Mouse (Mus musculus): Measurements from ENCODE around the gene 4933428G20Rik. TPM values are rescaled to one million over a fixed set of nuclear protein-coding genes. Genes with fewer than 3 reads are reported as not detected.

Gene 4933428G20Rik
- polyA plus RNA-seq, 1 experiment from 2014 or later: 0.12 TPM

DNA sequence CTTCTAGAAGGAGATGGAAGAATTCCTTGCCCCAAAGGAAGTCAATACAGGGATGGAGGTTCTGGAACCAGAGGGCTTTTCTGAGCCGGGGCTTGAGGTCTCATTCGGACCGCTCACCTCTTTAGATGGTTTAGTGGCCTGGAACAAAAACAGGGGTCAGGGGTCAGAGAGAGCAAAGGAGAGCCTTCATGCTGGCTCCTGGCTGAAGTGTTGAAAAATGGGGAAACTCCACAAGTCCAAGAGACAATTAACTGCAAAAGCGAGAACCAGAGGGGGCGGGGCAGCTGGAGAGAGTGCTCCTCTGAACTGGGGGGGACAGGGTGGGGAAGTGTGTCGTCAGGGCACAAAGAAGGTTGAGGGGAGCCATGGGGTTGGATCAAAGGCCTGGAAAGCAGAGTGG is 12.4 kb upstream of the 4933428G20Rik start:
- H3K4me1 ChIP-seq (replicated peaks; ENCODE audit: control insufficient read depth, insufficient read depth, low read length): no peaks in the 10 kb centered on the region; the same call in 1 of the 2 replicates
- H3K27ac ChIP-seq (ENCODE audit: low read depth): no peak overlapping the region
- WGBS: 75% methylated on average over 6 of the region's 6 CpGs

DNA sequence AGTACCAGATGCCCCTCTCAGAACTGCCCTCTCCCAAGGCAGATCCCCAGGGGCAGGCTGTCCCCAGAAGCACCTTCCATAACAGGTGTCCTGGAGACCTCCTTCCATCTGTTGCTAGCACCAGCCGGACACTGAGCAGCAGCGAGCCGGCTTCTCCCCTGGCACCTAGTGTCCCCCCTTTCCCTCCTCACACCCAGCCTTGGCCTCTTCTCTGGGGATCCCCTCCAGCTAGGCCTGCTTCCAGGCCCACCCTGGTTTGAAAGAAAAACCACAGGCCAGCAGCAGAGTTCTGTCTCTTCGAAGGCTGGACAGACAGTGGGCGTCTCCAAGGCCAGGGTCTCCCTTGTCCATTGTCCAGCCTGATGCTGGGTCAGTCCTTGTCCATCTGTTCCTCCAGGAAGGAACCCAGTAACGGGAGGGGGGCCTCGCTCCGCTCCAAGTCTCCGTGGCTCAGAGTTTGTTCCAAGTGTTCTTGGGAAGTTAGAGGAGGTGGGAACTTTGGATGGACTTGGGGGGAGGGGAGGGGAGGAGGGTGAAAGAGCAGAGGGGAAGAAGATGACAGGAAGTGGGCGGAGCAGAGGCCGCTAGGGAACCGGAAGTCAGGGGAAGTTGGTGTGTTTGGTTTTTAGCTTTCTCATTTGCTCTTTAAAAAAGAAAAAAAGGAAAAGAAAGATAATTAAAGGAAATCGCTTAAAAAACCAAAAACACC is 11.7 kb upstream of the 4933428G20Rik start:
- WGBS: 56% methylated on average over 13 of the region's 13 CpGs
- no peak overlapping the region for H3K9ac ChIP-seq (ENCODE audit: low read length)
- no peaks in the 10 kb centered on the region for H3K36me3 ChIP-seq (ENCODE audit: control insufficient read depth, insufficient read depth, low read length)
- H3K4me3 ChIP-seq (ENCODE audit: low read depth, low read length): no peak overlapping the region
- ATAC-seq (replicated peaks; ENCODE audit: low FRiP score, low TSS enrichment, low read depth): no peak
- 0 out of 2 replicates have a peak overlapping the region, but pooled peaks have one; percentile 22 for H3K27ac ChIP-seq (ENCODE audit: low read depth)
- no peaks in the 10 kb centered on the region for H3K9me3 ChIP-seq (ENCODE audit: control insufficient read depth, low read length)
- no peak for DNase-seq (ENCODE audit: low spot score)
- H3K4me1 ChIP-seq (replicated peaks; ENCODE audit: control insufficient read depth, insufficient read depth, low read length): no peaks in the 10 kb centered on the region; the same call in 1 of the 2 replicates
- H3K27me3 ChIP-seq (replicated peaks; ENCODE audit: control insufficient read depth, insufficient read depth, low read length): no peaks in the 10 kb centered on the region; the same call in 1 of the 2 replicates
- 0 out of 2 replicates have a peak overlapping the region, but pooled peaks have one; percentile 11 for H3K4me2 ChIP-seq (ENCODE audit: low read length)

More for the DNA sequence above, 12.4 kb upstream of the 4933428G20Rik start:
- H3K9ac ChIP-seq (ENCODE audit: low read length): no peak overlapping the region
- H3K9me3 ChIP-seq (ENCODE audit: control insufficient read depth, low read length): no peaks in the 10 kb centered on the region
- ATAC-seq (replicated peaks; ENCODE audit: low FRiP score, low TSS enrichment, low read depth) (no peak), DNase-seq (ENCODE audit: low spot score) (no peak)
- no peak overlapping the region for H3K4me3 ChIP-seq (ENCODE audit: low read depth, low read length)
- 0 out of 2 replicates have a peak overlapping the region, but pooled peaks have one; percentile 11 for H3K4me2 ChIP-seq (ENCODE audit: low read length)
- no peaks in the 10 kb centered on the region for H3K36me3 ChIP-seq (ENCODE audit: control insufficient read depth, insufficient read depth, low read length)
- H3K27me3 ChIP-seq (replicated peaks; ENCODE audit: control insufficient read depth, insufficient read depth, low read length): no peaks in the 10 kb centered on the region; the same call in 1 of the 2 replicates

DNA sequence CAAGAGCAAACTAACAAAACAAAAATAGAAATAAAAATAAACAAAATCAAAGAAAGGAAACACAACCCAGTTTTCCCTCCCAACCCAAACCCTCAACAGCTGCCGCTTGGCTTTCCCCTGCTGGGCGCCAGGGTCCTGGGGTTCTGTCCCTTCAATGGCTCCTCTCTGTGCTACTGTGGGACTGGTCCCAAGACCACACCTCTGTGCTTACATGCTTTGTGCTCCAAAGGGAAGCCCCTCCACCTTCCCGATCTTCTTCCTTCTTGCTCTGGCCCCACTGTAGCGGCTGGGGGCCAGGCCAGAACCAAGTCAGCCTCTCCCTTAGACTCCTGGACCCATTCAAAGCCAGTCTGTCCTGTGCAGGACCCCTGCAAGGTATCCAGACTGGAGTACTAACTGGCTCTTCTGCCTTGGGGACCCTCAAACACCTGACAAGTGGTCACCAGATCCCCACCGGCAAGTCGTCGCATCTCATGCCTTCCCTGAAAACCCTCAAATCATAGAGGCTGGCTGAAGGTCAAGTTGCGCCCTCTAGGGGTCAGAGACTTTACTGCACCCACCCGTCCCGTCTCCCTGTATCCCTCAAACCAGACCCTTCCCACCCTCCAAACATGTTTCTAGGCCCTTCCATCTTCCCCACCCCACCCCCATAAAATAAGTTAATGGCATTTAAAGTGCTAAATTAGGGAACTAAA is 11.0 kb upstream of the 4933428G20Rik start:
- DNase-seq (ENCODE audit: low spot score): peak; percentile 83
- H3K9ac ChIP-seq (ENCODE audit: low read length): no peak overlapping the region
- no peaks in the 10 kb centered on the region; the same call in 1 of the 2 replicates for H3K27me3 ChIP-seq (replicated peaks; ENCODE audit: control insufficient read depth, insufficient read depth, low read length)
- H3K9me3 ChIP-seq (ENCODE audit: control insufficient read depth, low read length): no peaks in the 10 kb centered on the region
- ATAC-seq (replicated peaks; ENCODE audit: low FRiP score, low TSS enrichment, low read depth): no peak
- H3K4me3 ChIP-seq (ENCODE audit: low read depth, low read length): no peak overlapping the region
- no peaks in the 10 kb centered on the region for H3K36me3 ChIP-seq (ENCODE audit: control insufficient read depth, insufficient read depth, low read length)
- H3K27ac ChIP-seq (ENCODE audit: low read depth): 0 out of 2 replicates have a peak overlapping the region, but pooled peaks have one; percentile 22
- WGBS: 33% methylated on average over 10 of the region's 10 CpGs
- H3K4me1 ChIP-seq (replicated peaks; ENCODE audit: control insufficient read depth, insufficient read depth, low read length): no peaks in the 10 kb centered on the region; the same call in 1 of the 2 replicates
- no peak overlapping the region for H3K4me2 ChIP-seq (ENCODE audit: low read length)

DNA sequence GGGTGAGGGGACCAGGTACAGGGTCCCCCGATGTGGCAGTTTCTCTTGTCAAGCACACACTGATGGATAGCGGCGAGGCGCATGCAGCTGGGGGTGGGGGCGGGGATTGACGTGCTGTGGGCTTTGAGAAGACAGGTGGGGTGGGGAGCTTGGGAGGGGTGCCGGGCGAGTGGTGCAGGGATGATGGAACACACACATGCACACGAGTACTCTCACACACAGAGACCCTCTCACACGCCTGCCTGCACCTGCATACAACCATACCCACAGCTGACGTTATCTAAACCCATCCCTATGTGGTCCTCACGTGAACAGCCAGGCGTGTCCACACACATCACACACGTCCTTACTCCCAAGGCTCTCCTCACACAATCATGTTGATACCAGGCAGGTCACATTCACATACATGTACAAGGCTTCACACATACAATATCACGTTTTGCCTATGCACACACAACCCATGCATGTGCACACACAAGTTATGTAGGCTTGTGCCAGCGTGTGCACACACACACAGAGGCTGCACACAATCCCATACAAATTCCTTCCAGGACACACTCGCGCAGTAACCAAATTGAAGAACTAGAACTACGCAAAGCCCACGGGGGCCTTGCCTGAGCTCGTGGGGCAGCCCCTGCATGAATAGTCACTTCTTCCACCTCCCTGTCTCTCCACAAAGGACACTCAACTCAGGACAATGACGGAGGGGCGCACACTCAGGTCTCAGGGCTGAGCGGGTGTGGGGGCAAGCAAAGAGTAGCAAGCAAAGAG is 9.8 kb upstream of the 4933428G20Rik start:
- Histone ChIP-seq H3K9ac (ENCODE audit: low read length) (no peak overlapping the region), H3K27ac (ENCODE audit: low read depth) (no peak overlapping the region), H3K4me2 (ENCODE audit: low read length) (no peak overlapping the region), H3K36me3 (ENCODE audit: control insufficient read depth, insufficient read depth, low read length) (no peaks in the 10 kb centered on the region), H3K27me3 (replicated peaks; ENCODE audit: control insufficient read depth, insufficient read depth, low read length) (no peaks in the 10 kb centered on the region; the same call in 1 of the 2 replicates), H3K4me3 (ENCODE audit: low read depth, low read length) (no peak overlapping the region), H3K4me1 (replicated peaks; ENCODE audit: control insufficient read depth, insufficient read depth, low read length) (no peaks in the 10 kb centered on the region; the same call in 1 of the 2 replicates), H3K9me3 (ENCODE audit: control insufficient read depth, low read length) (no peaks in the 10 kb centered on the region)
- DNase-seq (ENCODE audit: low spot score): no peak
- ATAC-seq (replicated peaks; ENCODE audit: low FRiP score, low TSS enrichment, low read depth): no peak
- 68% methylated on average over 24 of the region's 24 CpGs for WGBS

DNA sequence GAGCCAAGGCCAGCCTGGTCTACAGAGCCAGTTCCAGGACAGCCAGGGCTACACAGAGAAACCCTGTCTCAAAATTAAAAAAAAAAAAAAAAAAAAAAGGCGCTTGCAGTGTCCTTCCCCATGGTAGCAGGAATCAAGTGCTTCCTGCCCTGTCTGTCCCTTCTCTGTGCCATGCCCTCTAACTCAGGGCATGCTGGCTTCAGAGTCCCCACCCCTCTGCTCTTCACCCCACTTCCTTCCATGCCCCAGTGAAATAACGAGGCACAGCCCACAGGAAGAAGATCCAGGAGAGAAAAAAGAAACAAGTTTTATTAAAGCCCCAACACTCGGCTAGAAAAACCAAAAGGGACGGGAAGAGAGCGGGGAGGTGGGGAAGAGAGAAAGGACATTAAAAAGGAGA is 8.9 kb upstream of the 4933428G20Rik start:
- H3K4me2 ChIP-seq (ENCODE audit: low read length): no peak overlapping the region
- no peak overlapping the region for H3K9ac ChIP-seq (ENCODE audit: low read length)
- H3K27me3 ChIP-seq (replicated peaks; ENCODE audit: control insufficient read depth, insufficient read depth, low read length): no peaks in the 10 kb centered on the region; the same call in 1 of the 2 replicates
- no peak overlapping the region for H3K4me3 ChIP-seq (ENCODE audit: low read depth, low read length)
- no peak overlapping the region for H3K27ac ChIP-seq (ENCODE audit: low read depth)
- DNase-seq (ENCODE audit: low spot score) (no peak), ATAC-seq (replicated peaks; ENCODE audit: low FRiP score, low TSS enrichment, low read depth) (no peak)
- no peaks in the 10 kb centered on the region for H3K36me3 ChIP-seq (ENCODE audit: control insufficient read depth, insufficient read depth, low read length)
- WGBS: 39% methylated on average over 5 of the region's 5 CpGs
- no peaks in the 10 kb centered on the region; the same call in 1 of the 2 replicates for H3K4me1 ChIP-seq (replicated peaks; ENCODE audit: control insufficient read depth, insufficient read depth, low read length)
- no peaks in the 10 kb centered on the region for H3K9me3 ChIP-seq (ENCODE audit: control insufficient read depth, low read length)

DNA sequence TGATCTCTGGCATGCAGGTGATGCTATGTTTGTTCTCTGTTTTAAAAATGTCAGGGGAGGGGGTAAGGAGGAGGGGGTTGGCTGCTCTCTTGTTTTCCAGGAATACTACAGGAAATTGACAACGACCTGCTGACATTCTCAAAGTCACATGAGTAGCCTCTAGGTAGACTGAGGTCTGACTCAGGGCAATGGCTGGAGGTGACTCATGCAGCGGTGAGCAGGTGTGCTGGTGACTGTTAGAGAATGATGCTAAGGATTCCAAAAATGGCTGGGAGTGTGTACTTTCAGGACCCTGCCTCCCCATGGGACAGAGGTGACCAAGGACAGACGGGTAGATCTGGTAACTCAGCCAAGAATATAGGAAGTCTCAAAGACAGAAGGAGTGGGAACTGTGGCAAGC is 8.1 kb upstream of the 4933428G20Rik start:
- H3K9me3 ChIP-seq (ENCODE audit: control insufficient read depth, low read length): no peaks in the 10 kb centered on the region
- H3K36me3 ChIP-seq (ENCODE audit: control insufficient read depth, insufficient read depth, low read length): no peaks in the 10 kb centered on the region
- no peak for ATAC-seq (replicated peaks; ENCODE audit: low FRiP score, low TSS enrichment, low read depth)
- H3K4me2 ChIP-seq (ENCODE audit: low read length): no peak overlapping the region
- no peaks in the 10 kb centered on the region; the same call in 1 of the 2 replicates for H3K4me1 ChIP-seq (replicated peaks; ENCODE audit: control insufficient read depth, insufficient read depth, low read length)
- DNase-seq (ENCODE audit: low spot score): no peak
- no peak overlapping the region for H3K4me3 ChIP-seq (ENCODE audit: low read depth, low read length)
- no peaks in the 10 kb centered on the region; the same call in 1 of the 2 replicates for H3K27me3 ChIP-seq (replicated peaks; ENCODE audit: control insufficient read depth, insufficient read depth, low read length)
- no peak overlapping the region for H3K9ac ChIP-seq (ENCODE audit: low read length)
- H3K27ac ChIP-seq (ENCODE audit: low read depth): no peak overlapping the region
- 82% methylated on average over 3 of the region's 3 CpGs for WGBS

DNA sequence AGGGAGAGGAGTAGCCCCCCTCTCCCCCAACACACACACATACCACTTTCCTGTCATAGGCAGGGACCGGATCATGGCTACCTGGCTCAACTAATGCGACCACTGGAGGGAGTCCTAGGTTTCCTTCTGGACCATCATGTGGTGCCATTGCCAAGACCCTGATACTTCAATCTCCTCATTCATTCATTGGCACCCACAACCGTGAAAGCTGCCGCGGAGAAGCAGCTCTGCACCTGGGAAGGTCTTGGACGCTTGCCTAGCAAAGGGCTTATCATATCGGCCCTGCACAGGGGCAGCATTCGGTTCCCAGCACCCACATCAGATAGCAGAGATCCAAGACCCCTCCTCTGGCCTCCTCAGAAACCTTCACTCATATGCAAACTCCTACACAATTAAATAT is 6.2 kb upstream of the 4933428G20Rik start:
- H3K4me2 ChIP-seq (ENCODE audit: low read length): no peak overlapping the region
- H3K9me3 ChIP-seq (ENCODE audit: control insufficient read depth, low read length): no peaks in the 10 kb centered on the region
- WGBS: 58% methylated on average over 8 of the region's 8 CpGs
- DNase-seq (ENCODE audit: low spot score) (no peak), ATAC-seq (replicated peaks; ENCODE audit: low FRiP score, low TSS enrichment, low read depth) (no peak)
- H3K4me1 ChIP-seq (replicated peaks; ENCODE audit: control insufficient read depth, insufficient read depth, low read length): no peaks in the 10 kb centered on the region
- H3K36me3 ChIP-seq (ENCODE audit: control insufficient read depth, insufficient read depth, low read length): no peaks in the 10 kb centered on the region
- no peak overlapping the region for H3K4me3 ChIP-seq (ENCODE audit: low read depth, low read length)
- H3K9ac ChIP-seq (ENCODE audit: low read length): no peak overlapping the region
- no peak overlapping the region for H3K27ac ChIP-seq (ENCODE audit: low read depth)
- peaks cover 3% of the 10 kb centered on the region for H3K27me3 ChIP-seq (replicated peaks; ENCODE audit: control insufficient read depth, insufficient read depth, low read length)

DNA sequence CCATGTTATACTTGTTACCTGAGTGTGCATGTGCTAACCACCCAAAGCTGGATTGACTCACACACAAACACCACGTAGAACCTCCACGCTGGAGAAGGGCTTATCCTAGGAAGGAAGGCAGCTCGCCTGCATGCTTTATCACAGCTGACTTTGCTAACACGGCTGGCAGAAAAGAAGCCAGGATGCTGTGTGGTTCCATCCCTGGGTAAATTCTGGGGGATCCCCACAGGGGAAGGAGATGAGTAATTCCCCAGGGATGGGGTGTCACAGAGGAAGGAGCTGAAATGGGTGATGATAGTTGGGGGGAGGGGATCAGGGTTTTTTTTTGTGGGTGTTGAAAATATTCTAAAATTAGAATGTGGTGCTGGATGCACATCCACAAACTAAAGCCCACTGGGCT is 5.6 kb upstream of the 4933428G20Rik start:
- Histone ChIP-seq H3K27me3 (replicated peaks; ENCODE audit: control insufficient read depth, insufficient read depth, low read length) (peaks cover 9% of the 10 kb centered on the region), H3K4me3 (ENCODE audit: low read depth, low read length) (no peak overlapping the region), H3K4me1 (replicated peaks; ENCODE audit: control insufficient read depth, insufficient read depth, low read length) (no peaks in the 10 kb centered on the region), H3K9ac (ENCODE audit: low read length) (no peak overlapping the region), H3K9me3 (ENCODE audit: control insufficient read depth, low read length) (no peaks in the 10 kb centered on the region), H3K27ac (ENCODE audit: low read depth) (no peak overlapping the region), H3K4me2 (ENCODE audit: low read length) (no peak overlapping the region), H3K36me3 (ENCODE audit: control insufficient read depth, insufficient read depth, low read length) (no peaks in the 10 kb centered on the region)
- 73% methylated on average over 4 of the region's 4 CpGs for WGBS
- DNase-seq (ENCODE audit: low spot score): no peak
- no peak for ATAC-seq (replicated peaks; ENCODE audit: low FRiP score, low TSS enrichment, low read depth)

All from intestine, embryonic 14.5 days (tissue).